Mouse (Mus musculus) heart, postnatal 4 days (tissue): ENCODE measurements around the gene Rusc1. TPM values are rescaled to one million over a fixed set of nuclear protein-coding genes. Genes with fewer than 3 reads are reported as not detected.

Source experiments
- DNase-seq: peaks from one replicate; pipeline ENCODE4 v3.0.0; 2021
- total RNA-seq, 2 experiments: library from RNA; stranded (reverse); gene quantifications; 2 replicates each; pipeline ENCODE4 v1.2.3; 2021

The Rusc1 gene
- 10 to 100 TPM; 12.3 to 12.5 TPM for total RNA-seq

GRCm38 (mm10) chr3:89093175-89093574 is at the start of gene Rusc1:
TSS of gene Rusc1 (minus strand) at chr3:89093311.
- peak; percentile 87 for DNase-seq

GRCm38 (mm10) chr3:89136365-89136764 is 43.3 kb upstream of the Rusc1 start:
- no peak for DNase-seq

GRCm38 (mm10) chr3:89135958-89136357 is 42.8 kb upstream of the Rusc1 start, which contains the start of gene Pklr:
TSS of gene Pklr (plus strand) at chr3:89136142.
- no peak for DNase-seq

GRCm38 (mm10) chr3:89133752-89134151 is 40.6 kb upstream of the Rusc1 start:
- DNase-seq, result no peak

- no peak for DNase-seq
These were observed 39.9 kb upstream of the Rusc1 start for GRCm38 (mm10) chr3:89133063-89133450.

- DNase-seq, result peak; percentile 48
These were observed 39.4 kb upstream of the Rusc1 start for GRCm38 (mm10) chr3:89132285-89133062.

- DNase-seq, result no peak
These were observed 38.7 kb upstream of the Rusc1 start for GRCm38 (mm10) chr3:89131816-89132215.

GRCm38 (mm10) chr3:89129908-89130307 is 36.8 kb upstream of the Rusc1 start:
- no peak for DNase-seq

GRCm38 (mm10) chr3:89125981-89126380 is 32.9 kb upstream of the Rusc1 start:
- DNase-seq, result no peak

GRCm38 (mm10) chr3:89124241-89124640 is 31.1 kb upstream of the Rusc1 start:
- DNase-seq, result peak; percentile 65

GRCm38 (mm10) chr3:89123313-89123712 is 30.2 kb upstream of the Rusc1 start:
- DNase-seq, result peak; percentile 69

GRCm38 (mm10) chr3:89115522-89115921 is 22.4 kb upstream of the Rusc1 start:
- DNase-seq, result peak; percentile 33

GRCm38 (mm10) chr3:89113058-89113457 is 19.9 kb upstream of the Rusc1 start:
- no peak for DNase-seq

GRCm38 (mm10) chr3:89108146-89108545 is 15.0 kb upstream of the Rusc1 start:
- DNase-seq, result no peak

GRCm38 (mm10) chr3:89107545-89107944 is 14.4 kb upstream of the Rusc1 start:
- DNase-seq, result no peak

GRCm38 (mm10) chr3:89106881-89107280 is 13.8 kb upstream of the Rusc1 start:
- DNase-seq, result no peak

- DNase-seq, result no peak
These were observed 10.1 kb upstream of the Rusc1 start for GRCm38 (mm10) chr3:89103291-89103595.

- DNase-seq, result no peak
These were observed 9.6 kb upstream of the Rusc1 start for GRCm38 (mm10) chr3:89102495-89103290.

GRCm38 (mm10) chr3:89101812-89102494 is 8.8 kb upstream of the Rusc1 start, which contains the start of gene Fdps:
TSS of gene Fdps (minus strand) at chr3:89101959.
- peak; percentile 94 for DNase-seq

GRCm38 (mm10) chr3:89101459-89101811 is 8.3 kb upstream of the Rusc1 start:
- DNase-seq, result no peak

- peak; percentile 30 for DNase-seq
These were observed 7.7 kb upstream of the Rusc1 start, which contains the start of gene Gm43738 for GRCm38 (mm10) chr3:89100811-89101210. TSS of gene Gm43738 (minus strand) at chr3:89101099.

- no peak for DNase-seq
These were observed 910 bp upstream of the Rusc1 start for GRCm38 (mm10) chr3:89094021-89094420.

- DNase-seq, result no peak
These were observed 511 bp downstream of the Rusc1 start for GRCm38 (mm10) chr3:89092509-89093090.
